Mouse (Mus musculus) c-Kit-negative CD71-positive TER-119-positive erythroid progenitor cells, embryonic 14.5 days (primary cell): ENCODE data around the gene Dennd1a.
"Not testable (repeated sequence)": the region's sequence is repeated elsewhere in the genome, so short reads cannot be mapped to it uniquely, and the experiment has no call there.

ENCODE experiments used
- DNase-seq: peaks from one replicate; pipeline ENCODE4 v3.0.0-alpha.2; 2013; ENCODE audit warnings: low read depth, low spot score

The Dennd1a gene

GRCm38 (mm10) chr2:37971726-37972125, 315.5 kb downstream of the Dennd1a start:
- DNase-seq, result no peak

- no peak for DNase-seq
Measured at GRCm38 (mm10) chr2:37969713-37970485, 317.3 kb downstream of the Dennd1a start.

- DNase-seq, result no peak
Measured at GRCm38 (mm10) chr2:37964534-37964933, 322.7 kb downstream of the Dennd1a start.

GRCm38 (mm10) chr2:37963362-37963761, 323.8 kb downstream of the Dennd1a start:
- no peak for DNase-seq

GRCm38 (mm10) chr2:37948424-37948823, 338.8 kb downstream of the Dennd1a start:
- peak; percentile 3 for DNase-seq

GRCm38 (mm10) chr2:37945598-37946336, 341.4 kb downstream of the Dennd1a start:
- no peak for DNase-seq

- DNase-seq, result no peak
Measured at GRCm38 (mm10) chr2:37942906-37943305, 344.3 kb downstream of the Dennd1a start.

- DNase-seq, result no peak
Measured at GRCm38 (mm10) chr2:37941741-37942140, 345.4 kb downstream of the Dennd1a start.

GRCm38 (mm10) chr2:37940845-37941361, 346.3 kb downstream of the Dennd1a start:
- no peak for DNase-seq

- DNase-seq, result no peak
Measured at GRCm38 (mm10) chr2:37939997-37940396, 347.2 kb downstream of the Dennd1a start.

- not testable (repeated sequence) for DNase-seq
Measured at GRCm38 (mm10) chr2:37936922-37937321, 350.3 kb downstream of the Dennd1a start.

GRCm38 (mm10) chr2:37932240-37932639, 354.9 kb downstream of the Dennd1a start:
- DNase-seq, result no peak

GRCm38 (mm10) chr2:37931018-37931930, 355.9 kb downstream of the Dennd1a start:
- no peak for DNase-seq

- no peak for DNase-seq
Measured at GRCm38 (mm10) chr2:37926133-37926503, 361.1 kb downstream of the Dennd1a start.

GRCm38 (mm10) chr2:37925413-37926132, 361.6 kb downstream of the Dennd1a start:
- DNase-seq, result no peak

GRCm38 (mm10) chr2:37908721-37909506, 378.3 kb downstream of the Dennd1a start:
- DNase-seq, result no peak

GRCm38 (mm10) chr2:37908296-37908695, 378.9 kb downstream of the Dennd1a start:
- no peak for DNase-seq

GRCm38 (mm10) chr2:37906261-37906660, 380.9 kb downstream of the Dennd1a start:
- no peak for DNase-seq

- no peak for DNase-seq
Measured at GRCm38 (mm10) chr2:37903286-37903685, 383.9 kb downstream of the Dennd1a start.

GRCm38 (mm10) chr2:37883214-37883613, 404.0 kb downstream of the Dennd1a start:
- no peak for DNase-seq
